Mouse (Mus musculus) cerebellum, postnatal 14 days (tissue): ENCODE data around the gene Sidt2.
A peak's percentile ranks its signal among the peaks of the same experiment; 100 is the strongest.

ENCODE experiments used
- DNase-seq, 2 experiments: peaks; one replicate each; pipeline ENCODE4 v3.0.0; 2021; ENCODE audit warnings: mixed read lengths in 2 of 2

Sidt2 gene

DNA sequence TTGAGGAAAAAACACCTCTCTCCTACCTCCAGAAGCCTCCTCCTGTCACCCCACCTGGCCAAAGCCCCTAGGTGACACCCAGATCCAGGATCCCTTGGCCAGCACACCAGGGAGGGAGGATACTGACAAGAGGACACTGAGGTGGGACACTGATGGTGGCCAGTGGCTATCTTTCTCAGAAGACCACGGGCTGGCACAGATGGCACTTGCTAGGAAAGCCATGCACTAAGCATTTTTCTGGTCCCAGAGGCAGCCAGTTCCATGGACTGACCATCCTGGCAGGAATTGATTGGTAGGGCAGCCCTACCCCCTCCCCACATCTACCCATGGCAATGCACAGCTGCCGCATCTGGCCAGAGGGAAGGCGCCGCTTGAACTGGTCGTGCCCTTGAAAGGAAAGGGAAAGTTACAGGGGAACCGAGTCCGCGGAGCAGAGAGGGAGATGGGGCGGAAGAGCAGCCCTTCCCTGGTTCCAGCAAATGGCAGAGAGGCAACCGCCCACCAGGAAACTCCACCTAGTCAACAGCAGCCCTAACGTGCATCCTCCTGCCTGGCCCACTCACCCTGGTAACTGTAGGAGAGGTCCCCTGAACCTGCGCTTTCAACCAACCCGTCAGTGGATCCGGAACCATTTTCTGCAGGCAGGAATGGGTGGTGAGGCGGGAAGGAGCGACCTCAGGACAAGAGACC is 8.7 kb downstream of the Sidt2 start:
- DNase-seq, result no peak

DNA sequence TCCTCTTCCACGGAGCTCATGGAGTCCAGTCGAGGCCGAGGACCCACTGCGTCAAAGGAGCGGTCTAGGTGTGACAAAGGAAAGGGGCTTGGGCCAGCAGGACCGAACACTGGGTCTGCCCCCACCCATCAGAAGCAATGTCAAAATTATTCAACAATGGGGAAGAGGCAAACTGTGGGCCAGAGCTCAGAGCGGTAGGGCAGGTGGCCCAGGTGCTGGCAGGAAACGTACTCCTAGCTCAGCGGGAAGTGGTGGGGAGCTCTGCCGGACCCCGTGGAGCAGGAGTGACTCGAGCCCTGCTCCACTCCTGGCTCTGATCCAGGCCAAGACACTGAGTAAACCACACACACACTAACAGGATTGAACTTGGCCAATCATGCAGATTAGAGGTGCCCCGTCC is 9.3 kb downstream of the Sidt2 start:
- DNase-seq, result peak; percentile 56 to 64

DNA sequence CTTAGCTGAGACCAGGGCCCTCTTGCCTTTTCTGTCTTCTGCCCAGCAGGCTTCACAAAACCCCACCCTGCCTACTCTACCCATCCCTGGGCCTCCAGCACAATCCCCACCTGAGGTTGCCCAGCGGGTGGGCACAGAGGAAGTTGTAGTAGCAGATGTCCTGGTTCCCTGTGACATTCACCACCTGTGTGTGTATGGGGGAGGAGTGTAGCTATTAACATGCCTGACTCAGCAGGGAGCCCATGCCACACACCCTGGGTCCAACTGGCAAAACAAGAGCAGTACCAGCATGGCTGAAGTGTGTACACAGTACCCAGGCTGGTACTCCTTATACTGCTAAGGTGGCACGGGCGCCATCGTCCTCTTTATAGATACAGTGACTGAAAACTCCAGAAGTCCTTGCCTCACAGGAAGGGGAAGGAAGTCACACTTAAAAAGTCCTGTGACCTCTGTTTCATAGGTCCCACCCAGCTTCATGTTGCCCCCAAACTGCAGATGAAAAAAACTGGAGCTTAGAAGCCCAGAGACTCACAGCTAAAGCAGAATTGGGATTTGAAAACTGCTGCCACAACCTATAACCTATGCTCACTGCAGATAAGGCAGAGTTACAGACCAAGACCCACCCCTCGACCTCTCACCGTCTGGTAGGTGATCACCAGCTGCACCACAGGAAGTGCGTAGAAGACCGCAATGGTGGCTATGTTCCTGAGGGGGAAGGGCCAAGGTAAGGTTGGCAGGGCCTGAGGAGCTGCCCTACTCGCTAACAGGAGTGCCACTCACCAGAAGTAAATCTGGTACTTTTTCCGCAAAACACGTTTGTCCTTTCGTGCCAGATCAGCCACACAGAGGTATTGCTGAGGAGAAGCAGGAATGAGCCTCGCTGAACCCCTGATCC is 10.3 kb downstream of the Sidt2 start:
- peak in 1 of 2 experiments; percentile 38 for DNase-seq

DNA sequence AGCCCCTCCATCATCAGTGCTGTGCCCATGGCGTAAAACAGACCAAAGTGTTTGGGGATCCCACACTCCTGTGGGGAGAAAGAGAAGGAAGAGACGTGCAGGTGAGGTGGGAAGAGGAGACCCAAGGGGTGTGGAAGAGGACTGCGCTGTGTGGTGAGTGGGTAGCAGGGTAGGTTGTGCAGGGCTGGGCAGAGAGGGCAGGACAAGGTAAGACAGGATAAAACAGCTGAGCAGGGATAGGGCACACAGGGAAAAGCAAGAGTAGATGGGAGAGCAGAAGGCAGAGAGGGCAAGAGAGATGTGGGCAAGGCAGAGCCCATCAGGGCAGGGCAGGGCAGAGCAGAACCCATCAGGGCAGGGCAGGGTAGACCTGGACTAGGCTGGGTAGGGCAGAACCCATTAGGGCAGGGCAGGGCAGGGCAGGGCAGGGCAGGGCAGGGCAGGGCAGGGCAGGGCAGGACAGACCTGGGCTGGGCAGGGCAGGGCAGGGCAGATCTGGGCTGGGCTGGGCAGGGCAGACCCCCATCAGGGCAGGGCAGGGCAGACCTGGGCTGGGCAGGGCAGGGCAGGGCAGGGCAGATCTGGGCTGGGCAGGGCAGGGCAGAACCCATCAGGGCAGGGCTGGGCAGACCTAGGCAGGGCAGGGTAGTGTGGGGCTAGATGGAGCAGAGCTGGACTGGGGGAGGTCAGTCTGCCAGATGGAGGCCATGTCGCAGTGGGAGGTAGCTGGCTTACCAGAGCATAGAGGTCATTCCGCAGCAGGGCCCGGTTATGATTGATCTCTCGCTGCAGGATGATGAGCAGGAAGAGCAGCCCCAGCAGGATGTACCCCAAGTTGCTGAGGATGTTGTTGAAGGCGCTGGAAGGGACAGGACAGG is 11.2 kb downstream of the Sidt2 start:
- no peak for DNase-seq

DNA sequence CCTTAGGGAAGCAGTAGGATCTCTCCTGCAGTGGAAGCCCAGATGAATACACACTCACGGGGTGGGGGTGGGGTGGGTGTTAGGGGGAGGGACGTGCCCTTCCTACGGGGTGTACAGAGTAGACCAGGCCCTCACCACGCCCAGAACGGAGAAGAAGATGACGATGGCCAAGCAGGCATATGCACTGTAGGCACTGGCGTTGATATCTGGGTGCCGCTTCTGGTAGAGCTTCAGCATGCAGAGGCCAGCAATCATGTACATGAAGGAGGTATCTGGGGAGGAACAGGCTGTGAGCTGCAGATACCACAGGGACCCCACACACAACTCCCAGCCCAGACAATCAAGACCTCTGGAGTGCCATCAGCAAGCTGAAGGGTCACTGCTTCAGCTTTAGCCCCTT is 12.1 kb downstream of the Sidt2 start:
- DNase-seq, result no peak

DNA sequence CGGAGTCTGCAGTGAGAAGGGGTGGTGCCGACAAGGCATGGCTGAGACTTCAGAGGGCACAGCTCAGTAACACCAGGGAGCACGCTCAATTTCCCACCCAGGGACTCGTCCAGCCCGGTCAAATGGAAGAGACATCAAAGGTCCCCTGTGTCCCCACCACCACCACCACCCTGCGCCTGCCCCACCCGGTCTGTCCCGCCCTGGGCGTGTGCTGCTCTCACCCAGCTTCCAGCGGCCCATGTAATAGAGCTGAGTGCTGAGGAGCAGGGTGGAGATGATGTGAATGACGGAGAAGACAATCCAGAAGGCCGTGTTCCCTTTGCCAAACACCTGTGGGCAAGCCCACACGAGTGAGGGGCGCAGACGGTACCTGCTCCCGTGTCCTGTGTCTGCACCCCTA is 12.6 kb downstream of the Sidt2 start:
- DNase-seq, result no peak

DNA sequence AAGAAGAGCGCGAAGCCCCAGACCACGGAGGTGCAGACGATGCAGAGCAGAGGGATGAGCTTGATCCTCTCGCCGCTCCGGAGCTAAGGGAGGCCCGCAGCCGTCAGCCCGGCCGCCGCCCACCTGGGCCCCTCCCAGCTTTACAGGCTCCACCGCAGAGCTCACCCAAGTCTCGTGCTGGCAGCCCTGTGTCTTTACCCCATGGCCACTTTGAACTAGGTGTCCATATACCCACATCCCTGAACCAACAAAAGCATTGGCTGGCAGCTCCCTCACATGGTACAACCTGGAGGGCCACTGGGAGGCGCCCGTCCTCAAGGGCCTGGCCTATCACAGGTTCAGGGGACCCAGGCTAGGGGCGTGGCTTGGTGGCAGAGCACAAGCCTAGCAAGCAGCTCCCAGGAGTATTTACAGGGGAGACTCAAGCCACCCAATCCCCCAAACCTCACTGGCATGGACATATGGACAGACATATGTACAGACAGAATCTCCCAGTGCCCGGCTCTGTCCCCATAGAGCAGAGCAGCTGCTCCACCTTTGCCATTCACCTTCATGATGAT is 13.6 kb downstream of the Sidt2 start:
- DNase-seq, result peak in 1 of 2 experiments; percentile 62

DNA sequence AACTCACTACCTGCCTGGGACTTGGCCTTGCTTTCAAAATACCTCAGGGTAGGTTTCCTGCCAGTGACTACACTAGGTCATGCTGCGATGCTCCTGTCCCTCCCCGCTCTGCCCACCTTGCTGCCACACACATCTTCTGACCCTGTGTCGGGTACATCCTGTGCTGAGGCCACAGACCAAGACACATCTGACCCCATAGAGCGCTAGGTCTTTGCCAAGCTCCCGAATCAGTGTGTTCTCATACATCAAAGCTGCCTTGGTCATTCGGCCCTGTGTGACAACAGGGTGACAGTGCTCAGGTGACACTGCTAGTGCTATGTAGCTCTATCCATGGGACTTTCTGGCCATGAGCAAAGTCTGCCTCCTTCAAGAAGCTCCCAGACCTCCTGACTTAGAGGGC is 15.3 kb downstream of the Sidt2 start:
- DNase-seq, result no peak

DNA sequence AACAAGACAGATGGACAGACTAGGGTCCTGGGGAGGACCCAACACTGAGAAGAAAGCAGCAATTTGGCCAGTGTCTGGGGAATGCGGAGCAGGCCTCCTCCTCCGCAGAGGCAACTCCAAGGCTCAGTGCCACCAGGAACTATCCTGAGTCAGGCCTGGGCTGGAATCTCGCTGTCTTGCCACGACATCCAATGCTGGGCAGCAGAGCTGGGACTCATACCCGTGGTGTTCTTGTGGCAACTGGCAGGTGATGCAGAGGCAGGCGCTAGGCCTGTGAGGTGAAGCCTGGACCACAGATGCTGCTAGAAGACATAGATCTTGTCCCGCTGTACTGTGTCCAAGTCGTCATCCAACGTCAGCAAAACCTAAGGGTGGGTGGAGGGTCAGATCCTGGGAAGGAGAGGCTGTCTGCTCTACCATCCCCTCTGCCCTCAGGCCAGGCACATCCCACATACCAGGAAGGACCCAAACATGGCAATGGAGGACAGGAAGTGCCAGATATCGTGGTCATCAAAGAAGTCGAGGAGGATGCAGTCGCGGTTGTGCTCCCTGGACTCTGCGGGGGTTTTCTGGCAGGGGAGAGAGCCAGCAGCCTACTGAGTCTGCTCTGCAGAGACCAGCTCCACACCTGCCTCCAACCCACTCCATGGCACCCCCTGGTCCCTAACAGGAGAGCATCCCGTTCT is 16.0 kb downstream of the Sidt2 start:
- DNase-seq, result no peak

DNA sequence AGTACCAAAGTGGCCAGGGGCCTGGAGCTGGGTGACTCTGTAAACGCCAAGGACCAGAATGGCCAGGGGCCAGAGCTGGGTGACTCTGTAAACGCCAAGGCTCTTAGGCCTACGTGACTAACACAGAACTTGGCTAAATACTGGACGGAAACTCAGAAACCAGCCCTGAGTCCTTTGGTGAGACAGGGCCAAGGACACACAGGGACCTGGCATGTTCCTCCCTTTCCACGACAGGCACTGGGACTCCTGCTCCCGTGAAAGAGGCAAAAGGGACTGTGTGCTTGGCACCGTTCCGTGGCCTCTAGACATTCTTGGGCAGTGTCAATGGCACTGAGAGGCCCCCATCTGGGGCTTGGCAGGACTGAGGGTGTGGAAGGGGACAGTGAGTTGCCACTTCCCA is 17.0 kb downstream of the Sidt2 start:
- DNase-seq, result peak; percentile 56 to 57

DNA sequence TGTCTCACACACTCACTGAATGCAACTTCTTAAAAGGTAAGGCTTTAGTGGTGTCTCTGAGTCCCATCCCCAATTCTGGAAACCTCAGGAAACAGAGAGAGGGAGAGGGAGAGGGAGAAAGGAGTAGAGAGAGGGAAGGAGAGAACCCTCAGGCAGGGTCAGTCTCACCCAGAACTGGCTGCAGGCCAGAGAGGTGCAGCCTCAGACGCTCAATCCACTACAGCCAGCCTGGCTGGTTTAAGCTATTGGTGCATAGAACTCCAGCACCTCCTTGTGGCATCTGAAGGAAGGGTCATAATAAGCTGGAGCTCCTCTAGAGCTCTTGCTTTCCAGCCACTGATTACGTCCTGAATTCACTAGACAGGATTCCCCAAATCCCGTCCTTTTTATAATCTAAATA is 18.2 kb downstream of the Sidt2 start:
- peak; percentile 72 to 83 for DNase-seq

DNA sequence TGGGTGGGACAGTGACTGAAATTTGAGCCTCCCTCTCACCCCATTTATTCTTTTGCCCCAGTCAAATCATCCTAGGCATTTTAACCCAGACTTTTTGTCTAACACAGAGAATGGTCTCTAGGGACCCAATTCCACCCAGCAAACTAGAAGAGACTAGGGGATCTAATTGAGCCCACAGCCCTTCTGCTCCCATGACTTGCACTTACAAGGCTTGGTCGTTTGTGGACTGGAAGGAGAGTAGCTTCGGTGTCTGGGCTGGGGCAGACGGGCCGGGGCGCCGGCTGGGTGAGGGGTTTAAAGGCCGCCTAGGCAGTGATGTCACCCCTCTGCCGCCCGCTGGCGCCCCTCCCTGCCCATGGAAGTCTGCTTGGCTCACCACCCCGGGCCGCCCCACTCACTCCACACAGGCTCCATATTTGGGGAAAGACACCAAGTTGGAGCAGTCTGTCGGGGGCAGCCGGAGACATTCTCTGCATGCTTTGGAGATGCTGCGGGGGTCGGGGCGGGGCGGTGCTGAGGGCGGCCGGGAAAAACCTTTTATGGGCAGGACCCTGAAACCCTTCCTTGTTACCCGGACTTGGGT is 19.3 kb downstream of the Sidt2 start, which contains the start of gene Tagln:
Gene Tagln, minus strand, starts transcription at position 431 of the 583 bp plus-strand sequence.
- no peak for DNase-seq

DNA sequence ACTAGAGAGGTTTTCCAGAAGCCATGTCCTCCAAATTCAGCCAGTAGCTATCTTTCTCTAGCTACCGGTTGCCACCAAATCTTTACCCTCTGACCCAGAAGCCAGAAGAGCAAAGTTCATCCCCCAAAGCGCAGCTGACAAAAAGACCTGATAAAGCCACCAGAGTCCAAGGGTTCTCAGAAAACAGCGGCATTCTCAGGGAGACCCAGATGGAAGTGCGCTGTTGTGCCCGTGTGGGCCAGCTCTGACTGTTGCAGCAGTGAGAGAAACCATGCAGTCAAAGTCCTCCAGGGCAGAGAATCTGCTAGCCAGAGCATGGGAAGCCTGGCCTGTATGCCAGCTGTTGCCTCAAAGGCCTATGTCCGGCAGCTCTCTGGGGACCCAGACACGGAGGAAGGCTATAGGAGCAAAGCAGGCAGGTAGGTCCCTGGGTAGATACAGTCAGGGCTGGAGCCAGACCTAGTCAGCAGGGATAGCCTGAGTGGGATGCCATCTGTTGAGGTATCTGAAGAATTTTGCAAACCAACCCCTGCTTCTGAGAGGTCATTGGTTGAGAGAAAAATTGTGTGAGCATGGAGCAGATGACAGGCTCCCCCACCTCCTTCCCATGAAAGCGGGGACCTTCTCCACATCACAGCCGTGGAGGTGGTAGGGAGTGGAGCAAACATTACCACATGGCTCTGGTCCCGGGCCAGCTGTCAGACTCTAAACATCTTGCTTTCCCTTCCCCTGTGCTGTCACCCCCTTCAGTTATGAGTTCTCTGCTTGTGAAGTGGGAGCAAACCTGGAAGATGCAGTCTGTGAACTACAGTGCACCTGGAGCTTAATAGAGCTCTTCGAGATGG is 22.3 kb downstream of the Sidt2 start:
- DNase-seq, result peak; percentile 26 to 45

DNA sequence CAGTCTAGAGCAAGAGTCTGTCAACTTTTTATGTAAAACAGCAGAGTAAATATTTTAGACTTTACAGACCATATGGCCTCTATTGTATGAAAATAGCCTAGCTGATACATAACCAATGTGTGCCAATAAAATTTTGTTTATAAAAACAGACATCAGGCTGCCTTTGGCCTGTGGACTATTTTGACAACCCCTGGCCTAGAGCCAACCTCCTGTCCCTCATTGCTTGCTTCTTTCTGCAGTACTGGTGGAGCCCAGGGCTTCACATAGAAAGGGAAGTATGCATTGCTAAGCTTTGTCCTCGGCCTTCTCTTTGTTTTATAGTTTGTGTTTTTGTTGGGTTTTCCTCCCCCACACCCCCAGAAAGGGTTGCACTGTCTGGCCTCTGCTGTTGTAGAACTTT is 23.1 kb downstream of the Sidt2 start:
- DNase-seq, result peak in 1 of 2 experiments; percentile 33

DNA sequence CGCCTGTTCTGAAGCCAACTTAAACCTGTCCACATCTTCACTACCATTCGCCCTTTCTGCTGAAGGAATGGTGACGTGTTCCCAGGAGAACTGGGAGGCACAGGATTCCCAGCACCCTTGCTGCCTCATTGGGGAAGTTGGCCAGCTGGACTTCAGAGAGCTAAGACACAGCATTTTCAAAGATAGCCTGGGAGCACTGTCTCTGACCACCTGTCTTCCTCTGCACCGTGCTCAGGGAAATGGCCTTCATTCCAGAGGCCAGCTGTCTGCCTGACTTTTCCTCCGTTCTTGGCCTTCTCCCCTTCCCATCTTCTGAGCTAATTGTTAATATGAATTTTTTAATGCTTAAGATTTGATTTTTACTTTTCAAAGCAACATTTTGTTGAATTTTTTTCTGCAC is 25.8 kb downstream of the Sidt2 start:
- DNase-seq, result no peak

DNA sequence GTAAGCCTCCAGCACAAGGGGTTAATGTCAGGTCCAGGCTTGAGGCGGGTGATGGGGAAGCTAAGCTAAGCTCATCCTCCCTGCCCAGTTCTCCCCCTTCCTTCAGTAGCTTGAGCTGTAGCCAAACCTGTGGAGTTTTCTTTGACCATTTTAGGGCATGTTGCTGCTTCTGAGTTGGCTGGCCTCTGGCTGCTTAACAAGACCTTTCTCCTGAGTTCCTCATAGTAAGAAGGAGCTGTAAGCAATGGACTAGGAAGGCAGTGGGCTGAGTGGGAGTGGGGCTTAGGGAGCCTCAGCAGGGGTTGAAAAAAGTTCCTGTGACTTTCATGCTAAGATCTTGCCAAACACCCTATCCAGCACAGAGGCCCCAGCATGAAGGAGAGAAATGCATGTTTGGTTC is 35.2 kb downstream of the Sidt2 start:
- DNase-seq, result no peak

DNA sequence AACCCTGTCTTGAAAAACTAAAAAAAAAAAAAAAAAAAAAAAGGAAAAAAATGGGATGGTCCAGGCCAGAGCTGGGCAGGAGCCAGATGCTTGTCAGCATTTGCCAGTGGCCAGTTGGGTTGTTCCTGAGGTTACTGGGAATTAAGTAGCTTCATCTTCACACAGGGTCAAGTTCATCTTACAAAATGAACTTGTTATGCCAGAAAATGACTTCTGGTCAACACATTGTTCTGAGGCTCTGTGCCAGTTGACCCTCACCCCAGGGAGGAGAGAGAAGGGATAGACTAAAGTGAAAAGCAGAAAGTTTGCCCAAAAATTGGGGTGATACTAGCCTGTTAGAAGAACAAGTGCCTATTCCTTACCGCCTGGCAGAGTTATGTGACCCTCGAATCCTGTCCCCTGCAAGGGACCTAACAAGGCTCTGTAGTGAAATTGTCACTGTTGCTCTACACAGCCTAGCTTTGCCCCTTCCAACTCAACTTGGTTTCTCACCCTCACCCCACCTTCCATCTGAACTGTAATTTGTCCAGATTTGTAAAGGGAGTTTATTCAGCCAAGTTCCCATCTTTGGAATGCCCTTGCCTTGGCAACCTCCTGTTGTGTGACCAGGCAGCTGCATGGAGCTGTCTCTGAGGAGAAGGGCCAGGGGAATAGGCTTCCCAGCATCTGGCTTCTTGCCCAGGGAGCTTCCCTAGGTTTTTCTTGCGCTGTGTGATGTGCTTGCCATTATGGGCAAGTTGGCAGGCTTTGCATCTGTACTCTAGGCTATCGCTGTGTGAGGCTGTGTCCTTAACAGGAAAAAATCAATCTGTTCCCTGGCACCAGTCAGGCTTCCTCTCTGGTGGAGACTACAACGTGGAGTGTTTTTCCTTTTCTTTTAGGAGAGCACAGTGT is 37.8 kb downstream of the Sidt2 start:
- DNase-seq, result peak; percentile 58 to 61

DNA sequence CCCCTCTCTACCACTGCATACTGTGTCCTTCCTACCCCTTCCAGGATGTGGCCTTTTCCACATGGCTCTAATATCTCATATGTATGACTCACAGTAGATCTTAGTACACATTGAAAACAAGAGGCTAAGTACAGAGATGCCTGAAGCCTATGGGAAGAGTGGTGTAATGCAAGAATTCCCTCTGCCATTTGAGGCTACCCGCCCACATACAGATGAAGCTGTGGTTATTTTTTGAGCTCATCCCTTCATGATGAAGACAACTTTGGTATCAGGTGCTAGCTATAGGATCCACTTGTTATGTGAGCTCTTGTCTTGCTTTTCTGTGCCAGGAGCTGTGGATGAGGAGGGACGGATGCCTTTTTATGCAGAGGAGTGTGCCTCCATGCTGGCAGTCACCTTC is 39.4 kb downstream of the Sidt2 start:
- DNase-seq, result no peak

DNA sequence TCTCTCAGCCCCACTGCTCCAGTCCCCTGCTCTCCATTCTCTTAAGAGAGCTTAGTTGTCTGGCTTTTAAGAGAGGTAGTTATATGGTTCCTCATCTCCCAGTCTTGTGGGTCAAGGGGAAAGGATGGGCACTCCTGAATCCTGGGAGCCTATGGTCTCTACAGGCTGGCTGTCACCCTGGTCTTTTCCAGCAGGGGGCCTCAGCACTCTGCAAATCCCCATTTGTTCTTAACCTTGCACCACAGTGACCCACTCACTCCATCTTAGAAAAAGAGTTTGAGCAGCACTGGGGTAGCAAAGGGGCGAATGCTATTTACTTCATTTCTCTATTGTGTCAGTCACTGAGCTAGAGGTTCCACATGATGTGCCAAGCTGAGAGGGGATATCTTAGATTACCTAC is 43.4 kb downstream of the Sidt2 start:
- DNase-seq, result peak; percentile 36 to 59

DNA sequence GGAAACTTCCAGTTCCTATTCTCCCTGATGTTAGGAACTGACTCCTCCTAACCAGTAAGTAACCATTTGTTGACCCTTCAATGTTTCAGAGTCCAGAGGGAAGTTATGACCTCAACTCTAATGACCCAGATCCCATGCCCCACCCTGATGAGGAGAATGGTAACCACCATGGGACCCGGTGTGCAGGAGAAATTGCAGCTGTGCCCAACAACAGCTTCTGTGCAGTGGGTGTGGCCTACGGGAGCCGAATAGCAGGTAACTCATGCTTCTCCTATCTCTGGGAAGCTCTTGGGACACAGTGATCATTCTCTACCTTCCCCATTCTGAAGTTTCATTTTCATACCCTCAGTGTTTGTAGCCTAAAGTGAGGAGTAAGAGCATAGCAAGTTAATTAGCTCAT is 44.1 kb downstream of the Sidt2 start:
- no peak for DNase-seq
